Comparison of ENCODE assay signal across 11 mouse cellular contexts in genomic region chr13:92639093-92640014, GRCm38 (mm10). TPM values are rescaled to one million over a fixed set of nuclear protein-coding genes. Genes with fewer than 3 reads are reported as not detected.
DNase-seq lines count a peak whose midpoint lies in the region; ATAC-seq and TF ChIP-seq lines count a peak whose summit lies in the region.
"Had no signal": no experiment of that assay in that cellular context is flagged by ENCODE, and none has a peak within 500 bp of the region (broad histone marks: within the 10 kb centered on the region; RNA-seq: fewer than 3 reads in every experiment).

No protein-coding gene starts in this region.

- H3K27me3 ChIP-seq in limb, embryonic 12.5 days: no peaks in the 10 kb centered on the region
- H3K27me3 ChIP-seq in limb, embryonic 10.5 days (ENCODE audit: low read depth, poor library complexity, severe bottlenecking): no peaks in the 10 kb centered on the region
- H3K27me3 ChIP-seq in lung, postnatal 0 days (replicated peaks; ENCODE audit: insufficient read depth, low read length): no peaks in the 10 kb centered on the region
- no peaks in the 10 kb centered on the region for H3K27me3 ChIP-seq in thymus, adult 2 months (ENCODE audit: control insufficient read depth, insufficient read depth, low read length)
- H3K27me3 ChIP-seq in midbrain, embryonic 10.5 days (ENCODE audit: low read depth, poor library complexity, severe bottlenecking): no peaks in the 10 kb centered on the region
- H3K27me3 ChIP-seq: forebrain, embryonic 13.5 days; hindbrain, embryonic 12.5 days had no signal

- H3K36me3 ChIP-seq in limb, embryonic 12.5 days: no peaks in the 10 kb centered on the region
- H3K36me3 ChIP-seq in limb, embryonic 10.5 days: no peaks in the 10 kb centered on the region
- no peaks in the 10 kb centered on the region for H3K36me3 ChIP-seq in lung, postnatal 0 days (ENCODE audit: insufficient read depth, low read length)
- no peaks in the 10 kb centered on the region for H3K36me3 ChIP-seq in thymus, adult 2 months (ENCODE audit: control insufficient read depth, insufficient read depth, low read length)
- no peaks in the 10 kb centered on the region for H3K36me3 ChIP-seq in midbrain, embryonic 10.5 days
- H3K36me3 ChIP-seq: hindbrain, embryonic 12.5 days had no signal

- peak overlapping the region; percentile 62; the same call in 1 of the 2 replicates for H3K27ac ChIP-seq in limb, embryonic 12.5 days
- no peak overlapping the region for H3K27ac ChIP-seq in limb, embryonic 10.5 days
- no peak overlapping the region for H3K27ac ChIP-seq in lung, postnatal 0 days (ENCODE audit: low read length)
- peak overlapping the region; percentile 86 for H3K27ac ChIP-seq in thymus, adult 2 months (ENCODE audit: control insufficient read depth, insufficient read depth, low read length)
- H3K27ac ChIP-seq in midbrain, embryonic 10.5 days (replicated peaks): no peak overlapping the region
- H3K27ac ChIP-seq: forebrain, embryonic 13.5 days; hindbrain, embryonic 12.5 days had no signal

- no peak for TF ChIP-seq CTCF in lung, postnatal 0 days (IDR thresholded peaks at IDR 0.05)
- no peak for TF ChIP-seq CTCF in thymus, adult 2 months (IDR thresholded peaks at IDR 0.05; ENCODE audit: borderline replicate concordance, control insufficient read depth, extremely low read depth, insufficient read depth, low read length, poor library complexity)

- H3K4me2 ChIP-seq in limb, embryonic 12.5 days: no peak overlapping the region
- H3K4me2 ChIP-seq in lung, postnatal 0 days (replicated peaks; ENCODE audit: low read depth, low read length): peak overlapping the region; percentile 36; the same call in 1 of the 2 replicates
- H3K4me2 ChIP-seq: forebrain, embryonic 13.5 days; hindbrain, embryonic 12.5 days had no signal

- no peak for ATAC-seq in limb, embryonic 12.5 days (ENCODE audit: insufficient number of reproducible peaks, insufficient read depth, low FRiP score, low TSS enrichment, low read depth)
- peak; percentile 88 for ATAC-seq in frontal cortex, adult (ENCODE audit: low TSS enrichment)
- ATAC-seq in lung, postnatal 0 days: peak; percentile 80
- ATAC-seq: forebrain, embryonic 13.5 days had no signal

- no peak overlapping the region for H3K4me3 ChIP-seq in limb, embryonic 12.5 days (replicated peaks)
- no peak overlapping the region for H3K4me3 ChIP-seq in limb, embryonic 10.5 days
- no peak overlapping the region for H3K4me3 ChIP-seq in lung, postnatal 0 days (ENCODE audit: low read depth, low read length)
- H3K4me3 ChIP-seq in thymus, adult 2 months (ENCODE audit: control insufficient read depth, insufficient read depth, low read length): no peak overlapping the region
- no peak overlapping the region for H3K4me3 ChIP-seq in midbrain, embryonic 10.5 days
- H3K4me3 ChIP-seq: forebrain, embryonic 13.5 days; hindbrain, embryonic 12.5 days had no signal

- no peaks in the 10 kb centered on the region for H3K9me3 ChIP-seq in limb, embryonic 12.5 days
- H3K9me3 ChIP-seq in limb, embryonic 10.5 days (replicated peaks): no peaks in the 10 kb centered on the region
- H3K9me3 ChIP-seq in lung, postnatal 0 days (ENCODE audit: low read length): no peaks in the 10 kb centered on the region
- no peaks in the 10 kb centered on the region for H3K9me3 ChIP-seq in midbrain, embryonic 10.5 days (replicated peaks)
- H3K9me3 ChIP-seq: forebrain, embryonic 13.5 days; G1E; hindbrain, embryonic 12.5 days had no signal

- H3K4me1 ChIP-seq in limb, embryonic 12.5 days (replicated peaks): peaks cover 61% of the 10 kb centered on the region
- peaks cover 67% of the 10 kb centered on the region for H3K4me1 ChIP-seq in limb, embryonic 10.5 days
- peaks cover 19% of the 10 kb centered on the region; the same call in 1 of the 2 replicates for H3K4me1 ChIP-seq in lung, postnatal 0 days (ENCODE audit: insufficient read depth, low read depth, low read length)
- H3K4me1 ChIP-seq in thymus, adult 2 months (replicated peaks; ENCODE audit: control insufficient read depth, insufficient read depth, low read length): peaks cover 39% of the 10 kb centered on the region
- H3K4me1 ChIP-seq in midbrain, embryonic 10.5 days: peaks cover 37% of the 10 kb centered on the region

- no peak for TF ChIP-seq POLR2A in thymus, adult 2 months (IDR thresholded peaks at IDR 0.05; ENCODE audit: control insufficient read depth, extremely low read depth, insufficient read depth, low read length, poor library complexity)

- no peak overlapping the region for H3K9ac ChIP-seq in limb, embryonic 12.5 days (replicated peaks)
- H3K9ac ChIP-seq in lung, postnatal 0 days (replicated peaks; ENCODE audit: low read depth): no peak overlapping the region
- H3K9ac ChIP-seq: forebrain, embryonic 13.5 days; hindbrain, embryonic 12.5 days had no signal

- TF ChIP-seq EP300 in lung, postnatal 0 days (IDR thresholded peaks at IDR 0.05): peak; percentile 92

- WGBS in limb, embryonic 12.5 days: 39% methylated on average over 12 of the region's 12 CpGs
- WGBS in limb, embryonic 10.5 days: 62% methylated on average over 12 of the region's 12 CpGs
- WGBS in lung, postnatal 0 days: 36% methylated on average over 12 of the region's 12 CpGs
- WGBS in thymus, adult 2 months: 31% methylated on average over 12 of the region's 12 CpGs
- WGBS in midbrain, embryonic 10.5 days: 83% methylated on average over 12 of the region's 12 CpGs

- DNase-seq in limb, embryonic 10.5 days (ENCODE audit: low spot score): no peak
- DNase-seq in lung, postnatal 0 days (ENCODE audit: low spot score): peak; percentile 85
- DNase-seq in thymus, adult 2 months: peak; percentile 47
- no peak for DNase-seq in gastrocnemius, postnatal 25 days
- no peak for DNase-seq in midbrain, embryonic 10.5 days (ENCODE audit: low spot score)
- DNase-seq in heart, adult 9 months (ENCODE audit: low spot score in 2 of 2): no peak

RNA-seq across cellular contexts. Expression of gene Serinc5, which starts 28.5 kb away (rescaled TPM):
- 10.2 and 11.0 TPM in 2 replicates for polyA plus RNA-seq in limb, embryonic 12.5 days (2016; fragmentation: Nextera tagmentation; extraction: Ambion mirVana)
- 9.1 and 10.1 TPM in 2 replicates for polyA plus RNA-seq in limb, embryonic 10.5 days (2016; fragmentation: Nextera tagmentation; extraction: Ambion mirVana)
- 21.4 and 22.0 TPM in 2 replicates for polyA plus RNA-seq in lung, postnatal 0 days (2015; fragmentation: Nextera tagmentation; extraction: Ambion mirVana)
- polyA plus RNA-seq in thymus, adult 2 months (2012; rRNA removed): 108 and 109 TPM in 2 replicates
- 1 to 10 TPM; 5.5 to 6.5 TPM for total RNA-seq in gastrocnemius, postnatal 25 days (2021)
- 10.6 and 11.1 TPM in 2 replicates for polyA plus RNA-seq in midbrain, embryonic 10.5 days (2016; fragmentation: Nextera tagmentation; extraction: Ambion mirVana)

Comparison
In these comparisons a context has a peak if more than half of its experiments do, and no peak if none do; other contexts are left out.
1. H3K27ac ChIP-seq: peak in limb, embryonic 12.5 days (single experiment) and thymus, adult 2 months (single experiment); none in limb, embryonic 10.5 days (single experiment), lung, postnatal 0 days (single experiment) and midbrain, embryonic 10.5 days (single experiment).
2. DNase-seq: peak in lung, postnatal 0 days (single experiment) and thymus, adult 2 months (single experiment); none in limb, embryonic 10.5 days (single experiment), gastrocnemius, postnatal 25 days (single experiment), midbrain, embryonic 10.5 days (single experiment) and heart, adult 9 months (0 of 2).